Mouse (Mus musculus) liver, embryonic 15.5 days (tissue): ENCODE results near the gene Cfap45. TPM values are rescaled to one million over a fixed set of nuclear protein-coding genes. Genes with fewer than 3 reads are reported as not detected.

ENCODE experiments used
- ATAC-seq: fragments of 200-750 bp; cut with Nextera tagmentation; 2 replicates; pipeline ENCODE4 v1.8.0; 2017; ENCODE audit warnings: moderate number of reproducible peaks, mild to moderate bottlenecking, moderate library complexity; ENCODE audit not compliant: insufficient read depth
- H3K27ac ChIP-seq: fragments of 300-500 bp; sonication (generic); replicated peaks from 2 replicates; pipeline ENCODE4 v1.5.1; 2015; ENCODE audit warnings: mild to moderate bottlenecking, inconsistent platforms
- H3K27me3 ChIP-seq: fragments of 300-500 bp; sonication (generic); 2 replicates; pipeline ENCODE4 v1.6.1; 2015; ENCODE audit warnings: mild to moderate bottlenecking, inconsistent platforms
- H3K36me3 ChIP-seq: fragments of 300-500 bp; sonication (generic); replicated peaks from 2 replicates; pipeline ENCODE4 v1.6.1; 2015; ENCODE audit warnings: moderate library complexity, mild to moderate bottlenecking, inconsistent platforms
- H3K4me1 ChIP-seq: fragments of 300-500 bp; sonication (generic); replicated peaks from 2 replicates; pipeline ENCODE4 v1.6.1; 2015; ENCODE audit warnings: inconsistent platforms
- H3K4me2 ChIP-seq: fragments of 300-500 bp; sonication (generic); 2 replicates; pipeline ENCODE4 v1.6.1; 2015; ENCODE audit warnings: moderate library complexity, mild to moderate bottlenecking, inconsistent platforms
- H3K4me3 ChIP-seq: fragments of 300-500 bp; sonication (generic); replicated peaks from 2 replicates; pipeline ENCODE4 v1.5.1; 2015; ENCODE audit warnings: mild to moderate bottlenecking, inconsistent platforms
- H3K9ac ChIP-seq: fragments of 300-500 bp; sonication (generic); 2 replicates; pipeline ENCODE4 v1.6.1; 2015; ENCODE audit warnings: moderate library complexity, mild to moderate bottlenecking, inconsistent platforms
- H3K9me3 ChIP-seq: fragments of 300-500 bp; sonication (generic); replicated peaks from 2 replicates; pipeline ENCODE4 v1.6.1; 2016; ENCODE audit warnings: inconsistent platforms
- WGBS: fragments of 180-500 bp; shearing (Covaris S2); methylation state at CpG from one replicate; pipeline ENCODE4 v1.1.7; 2015; ENCODE audit warnings: mixed read lengths; ENCODE audit not compliant: insufficient replicate concordance; 5-methylcytosine and 5-hydroxymethylcytosine counted together
- polyA plus RNA-seq: library from polyadenylated mRNA; unstranded; fragments of >200 nt; fragmentation: Nextera tagmentation; extraction: Ambion mirVana; gene quantifications from 2 replicates; pipeline ENCODE4 v1.2.1, GENCODE M21; 2015

The Cfap45 gene
- polyA plus RNA-seq, 1 experiment from 2014 or later: 0.29 TPM

DNA sequence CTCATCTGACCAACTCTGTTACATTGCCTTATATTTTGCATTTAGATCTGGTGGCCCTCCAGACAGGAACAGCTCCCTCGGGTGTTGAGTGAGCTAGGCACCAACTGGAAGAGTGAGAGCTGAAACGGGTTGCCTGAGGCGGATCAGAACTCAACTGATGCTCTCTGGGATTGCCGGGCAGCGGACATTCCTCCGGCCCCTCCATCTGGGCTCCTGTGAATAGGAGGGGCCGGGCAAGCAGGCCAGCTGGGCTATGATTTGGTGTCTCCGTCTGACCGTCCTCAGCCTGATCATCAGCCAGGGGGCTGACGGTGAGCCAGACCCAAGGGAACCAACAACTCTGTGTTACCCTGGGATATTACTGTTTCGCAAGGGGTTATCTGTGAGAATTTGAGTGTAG is 36.4 kb upstream of the Cfap45 start:
- H3K27me3 ChIP-seq: peaks cover 32% of the 10 kb centered on the region
- no peaks in the 10 kb centered on the region for H3K9me3 ChIP-seq
- no peak overlapping the region for H3K9ac ChIP-seq
- 62% methylated on average over 11 of the region's 11 CpGs for WGBS
- no peak overlapping the region for H3K4me2 ChIP-seq
- H3K36me3 ChIP-seq: no peaks in the 10 kb centered on the region
- no peak for ATAC-seq
- H3K4me3 ChIP-seq: no peak overlapping the region
- H3K27ac ChIP-seq: no peak overlapping the region
- H3K4me1 ChIP-seq: peaks cover 22% of the 10 kb centered on the region

- 62% methylated on average over 13 of the region's 13 CpGs for WGBS
- Histone ChIP-seq H3K9ac (no peak overlapping the region), H3K4me3 (no peak overlapping the region)
Measured at GRCm38 (mm10) chr1:172484671-172485070, 35.9 kb upstream of the Cfap45 start.

DNA sequence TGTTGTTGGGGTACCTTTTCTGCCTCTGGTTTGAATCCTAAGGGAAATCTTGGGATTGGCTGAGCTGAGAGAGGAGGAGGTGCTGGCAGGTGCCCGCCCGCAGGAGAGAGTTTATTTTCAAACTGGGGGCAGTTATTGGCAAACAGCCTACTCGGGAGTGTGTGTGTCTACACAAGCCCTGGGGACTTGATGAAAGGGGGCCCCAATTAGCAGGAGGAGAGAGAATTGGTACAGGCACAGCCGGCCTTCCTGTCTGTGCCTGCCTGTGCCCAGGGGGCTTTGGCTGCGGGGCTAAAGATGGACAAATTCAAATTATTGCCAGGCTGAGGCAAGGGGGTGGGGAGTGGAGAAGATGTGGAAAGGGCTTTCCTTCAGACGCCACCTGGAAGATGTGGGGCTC is 34.8 kb upstream of the Cfap45 start:
- Histone ChIP-seq H3K4me3 (no peak overlapping the region), H3K9ac (no peak overlapping the region), H3K4me1 (peaks cover 22% of the 10 kb centered on the region), H3K27ac (no peak overlapping the region), H3K27me3 (peaks cover 22% of the 10 kb centered on the region), H3K36me3 (no peaks in the 10 kb centered on the region), H3K4me2 (no peak overlapping the region), H3K9me3 (no peaks in the 10 kb centered on the region)
- WGBS: 56% methylated on average over 6 of the region's 6 CpGs
- ATAC-seq: no peak

More at GRCm38 (mm10) chr1:172484671-172485070, 35.9 kb upstream of the Cfap45 start:
- H3K4me2 ChIP-seq: no peak overlapping the region
- H3K9me3 ChIP-seq: no peaks in the 10 kb centered on the region
- no peak for ATAC-seq
- peaks cover 22% of the 10 kb centered on the region for H3K4me1 ChIP-seq
- no peaks in the 10 kb centered on the region for H3K36me3 ChIP-seq
- H3K27ac ChIP-seq: no peak overlapping the region
- H3K27me3 ChIP-seq: peaks cover 32% of the 10 kb centered on the region

GRCm38 (mm10) chr1:172486236-172486635 is 34.4 kb upstream of the Cfap45 start:
- ATAC-seq: no peak
- peaks cover 20% of the 10 kb centered on the region for H3K4me1 ChIP-seq
- H3K36me3 ChIP-seq: no peaks in the 10 kb centered on the region
- H3K27me3 ChIP-seq: peaks cover 18% of the 10 kb centered on the region
- H3K9me3 ChIP-seq: no peaks in the 10 kb centered on the region
- H3K4me3 ChIP-seq: no peak overlapping the region
- WGBS: 44% methylated on average over 4 of the region's 4 CpGs
- H3K9ac ChIP-seq: no peak overlapping the region
- H3K4me2 ChIP-seq: no peak overlapping the region
- H3K27ac ChIP-seq: no peak overlapping the region

- H3K9ac ChIP-seq: no peak overlapping the region
- no peak overlapping the region for H3K4me2 ChIP-seq
- H3K27ac ChIP-seq: no peak overlapping the region
- H3K9me3 ChIP-seq: no peaks in the 10 kb centered on the region
- H3K4me1 ChIP-seq: peaks cover 16% of the 10 kb centered on the region
- no peaks in the 10 kb centered on the region for H3K36me3 ChIP-seq
- peaks cover 14% of the 10 kb centered on the region for H3K27me3 ChIP-seq
- no peak overlapping the region for H3K4me3 ChIP-seq
- ATAC-seq: no peak
- WGBS: 63% methylated on average over 5 of the region's 5 CpGs
Measured at GRCm38 (mm10) chr1:172486651-172487050, 34.0 kb upstream of the Cfap45 start.

- Histone ChIP-seq H3K9ac (no peak overlapping the region), H3K4me3 (no peak overlapping the region), H3K27me3 (peaks cover 2% of the 10 kb centered on the region), H3K4me2 (no peak overlapping the region), H3K9me3 (no peaks in the 10 kb centered on the region), H3K4me1 (peaks cover 5% of the 10 kb centered on the region; the same call in 1 of the 2 replicates), H3K36me3 (no peaks in the 10 kb centered on the region), H3K27ac (no peak overlapping the region)
- 47% methylated on average over 4 of the region's 4 CpGs for WGBS
- ATAC-seq: no peak
Measured at GRCm38 (mm10) chr1:172487859-172488258, 32.7 kb upstream of the Cfap45 start.

GRCm38 (mm10) chr1:172488831-172489230 is 31.8 kb upstream of the Cfap45 start:
- H3K36me3 ChIP-seq: no peaks in the 10 kb centered on the region
- H3K4me2 ChIP-seq: no peak overlapping the region
- no peak overlapping the region for H3K27ac ChIP-seq
- no peaks in the 10 kb centered on the region; the same call in 1 of the 2 replicates for H3K27me3 ChIP-seq
- 54% methylated on average over 7 of the region's 7 CpGs for WGBS
- H3K9me3 ChIP-seq: no peaks in the 10 kb centered on the region
- ATAC-seq: no peak
- no peak overlapping the region for H3K9ac ChIP-seq
- no peaks in the 10 kb centered on the region for H3K4me1 ChIP-seq
- no peak overlapping the region for H3K4me3 ChIP-seq

DNA sequence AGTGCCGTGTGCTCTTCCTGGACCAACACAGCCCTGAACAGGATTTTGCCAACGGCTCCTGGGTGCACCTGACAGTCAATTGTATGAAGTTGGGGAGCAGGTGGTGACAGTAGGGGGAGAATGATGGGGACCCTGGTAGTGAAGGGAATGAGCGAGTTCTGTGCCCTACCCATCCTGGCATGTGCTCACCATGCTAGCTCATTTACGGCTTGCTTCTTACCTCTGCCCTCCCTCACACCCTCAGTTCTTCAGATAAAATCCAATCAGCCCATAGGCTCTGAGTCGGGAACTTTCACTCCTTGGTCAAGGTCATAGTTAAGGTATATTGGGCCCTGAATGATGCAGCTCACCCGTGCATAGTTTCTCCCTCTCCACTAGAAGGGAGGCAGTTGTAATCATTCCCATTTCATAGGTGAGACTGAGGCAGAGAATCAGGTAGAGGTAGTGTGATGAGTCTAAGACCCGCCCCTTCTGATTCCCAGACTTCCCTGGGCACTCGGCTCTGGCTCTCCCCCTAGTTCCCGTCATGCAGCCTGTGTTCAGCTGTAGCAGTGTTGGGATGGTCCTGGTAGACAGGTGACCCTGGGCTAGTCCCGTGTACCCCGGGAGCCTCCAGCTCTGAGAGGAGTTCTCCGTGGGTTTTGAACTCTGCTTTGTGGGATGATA is 30.9 kb upstream of the Cfap45 start:
- ATAC-seq: no peak
- Histone ChIP-seq H3K4me3 (no peak overlapping the region), H3K4me1 (no peaks in the 10 kb centered on the region), H3K9ac (no peak overlapping the region), H3K36me3 (no peaks in the 10 kb centered on the region), H3K4me2 (peak overlapping the region; percentile 45; the same call in 1 of the 2 replicates), H3K9me3 (no peaks in the 10 kb centered on the region), H3K27me3 (no peaks in the 10 kb centered on the region; the same call in 1 of the 2 replicates), H3K27ac (no peak overlapping the region)
- 47% methylated on average over 12 of the region's 12 CpGs for whole genome bisulfite sequencing

- H3K9ac ChIP-seq: no peak overlapping the region
Measured at GRCm38 (mm10) chr1:172490261-172490661, 30.3 kb upstream of the Cfap45 start.

DNA sequence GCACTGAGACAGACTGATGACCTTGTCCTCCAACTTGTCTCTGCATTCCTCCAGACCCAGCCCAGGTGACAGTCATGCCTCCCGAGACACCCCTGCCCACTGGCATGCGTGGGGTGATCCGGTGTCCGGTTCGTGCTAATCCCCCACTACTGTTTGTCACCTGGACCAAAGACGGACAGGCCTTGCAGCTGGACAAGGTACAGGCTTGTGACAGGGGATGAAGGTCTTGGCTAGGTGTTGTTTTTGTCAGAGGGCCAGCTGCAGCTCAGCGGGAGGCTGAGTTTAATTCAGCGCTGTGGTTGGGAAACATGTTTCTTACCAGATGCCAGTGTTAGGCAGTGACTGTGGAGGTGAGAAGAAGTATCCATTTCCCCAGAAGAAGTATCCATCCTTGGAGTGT is 28.6 kb upstream of the Cfap45 start:
- H3K4me1 ChIP-seq: no peaks in the 10 kb centered on the region
- no peaks in the 10 kb centered on the region for H3K9me3 ChIP-seq
- H3K4me3 ChIP-seq: no peak overlapping the region
- no peak overlapping the region for H3K27ac ChIP-seq
- H3K36me3 ChIP-seq: no peaks in the 10 kb centered on the region
- no peak overlapping the region for H3K9ac ChIP-seq
- H3K4me2 ChIP-seq: no peak overlapping the region
- 77% methylated on average over 8 of the region's 8 CpGs for WGBS
- no peak for ATAC-seq
- 0 out of 2 replicates have a peak, but pooled peaks cover 5% of the 10 kb centered on the region for H3K27me3 ChIP-seq

More at GRCm38 (mm10) chr1:172490261-172490661, 30.3 kb upstream of the Cfap45 start:
- Histone ChIP-seq H3K4me2 (peak overlapping the region; percentile 45), H3K27me3 (no peaks in the 10 kb centered on the region; the same call in 1 of the 2 replicates), H3K36me3 (no peaks in the 10 kb centered on the region), H3K4me3 (peak overlapping the region; percentile 13; the same call in 1 of the 2 replicates), H3K27ac (no peak overlapping the region), H3K9me3 (no peaks in the 10 kb centered on the region), H3K4me1 (no peaks in the 10 kb centered on the region)
- peak; percentile 42; the same call in 1 of the 2 replicates for ATAC-seq
- 11% methylated on average over 10 of the region's 10 CpGs for WGBS

- H3K4me1 ChIP-seq: no peaks in the 10 kb centered on the region
- no peak for ATAC-seq
- H3K36me3 ChIP-seq: no peaks in the 10 kb centered on the region
- H3K27ac ChIP-seq: no peak overlapping the region
- H3K9me3 ChIP-seq: no peaks in the 10 kb centered on the region
- 31% methylated on average over 6 of the region's 6 CpGs for WGBS
- no peak overlapping the region for H3K4me2 ChIP-seq
- H3K9ac ChIP-seq: no peak overlapping the region
- peaks cover 14% of the 10 kb centered on the region; the same call in 1 of the 2 replicates for H3K27me3 ChIP-seq
- no peak overlapping the region for H3K4me3 ChIP-seq
Measured at GRCm38 (mm10) chr1:172493516-172493915, 27.1 kb upstream of the Cfap45 start.
